Mouse (Mus musculus) CH12.LX (cell line): ENCODE measurements around the gene Adipor2. TPM values are rescaled to one million over a fixed set of nuclear protein-coding genes. Genes with fewer than 3 reads are reported as not detected.

Source experiments
- DNase-seq: peaks from one replicate; pipeline ENCODE4 v3.0.0-alpha.2; 2013; ENCODE audit errors: extremely low read depth
- H3K27ac ChIP-seq: 2 replicates; pipeline ENCODE4 v1.5.1; 2012; ENCODE audit warnings: low read depth, mild to moderate bottlenecking, control low read depth, moderate library complexity; ENCODE audit not compliant: insufficient read depth
- H3K27me3 ChIP-seq: replicated peaks from 2 replicates; pipeline ENCODE3; 2012; ENCODE audit warnings: inconsistent platforms
- H3K36me3 ChIP-seq, 2 experiments: replicated peaks in 1 of 2; 2 replicates each; pipeline versions ENCODE3 to v1.6.1; 2012; ENCODE audit warnings: inconsistent platforms in 1 of 2, low read length in 1 of 2, mild to moderate bottlenecking in 1 of 2, mixed read lengths in 1 of 2, moderate library complexity in 1 of 2; ENCODE audit not compliant: control insufficient read depth in 1 of 2, insufficient read depth in 1 of 2
- H3K4me1 ChIP-seq, 2 experiments: 2 replicates each; pipeline ENCODE4 v1.6.1; 2012; ENCODE audit warnings: inconsistent platforms in 1 of 2, moderate library complexity in 1 of 2; ENCODE audit not compliant: insufficient read depth in 2 of 2, control insufficient read depth in 1 of 2
- H3K4me2 ChIP-seq: 2 replicates; pipeline ENCODE4 v1.6.1; 2012; ENCODE audit warnings: low read depth, mild to moderate bottlenecking, control low read depth; ENCODE audit not compliant: poor library complexity, insufficient read depth, severe bottlenecking
- H3K4me3 ChIP-seq, 3 experiments: fragments of 150-350 bp in 1 of 3; sonication (generic) in 1 of 3; replicated peaks in 1 of 3; 2 replicates each; pipeline versions ENCODE3 to v1.5.1; 2011 to 2012; ENCODE audit warnings: low read depth in 2 of 3, low read length in 2 of 3, mild to moderate bottlenecking in 2 of 3, moderate library complexity in 2 of 3, control low read depth in 1 of 3, improper control_type of control experiment in 1 of 3, inconsistent platforms in 1 of 3, mixed read lengths in 1 of 3; ENCODE audit not compliant: poor library complexity in 1 of 3
- H3K79me2 ChIP-seq: replicated peaks from 2 replicates; pipeline ENCODE4 v1.6.1; 2012; ENCODE audit warnings: mild to moderate bottlenecking, moderate library complexity; ENCODE audit not compliant: control insufficient read depth, poor library complexity, insufficient read depth, severe bottlenecking; ENCODE audit errors: extremely low read depth
- H3K9ac ChIP-seq: 2 replicates; pipeline ENCODE4 v1.6.1; 2012; ENCODE audit warnings: low read depth, mild to moderate bottlenecking, control low read depth, moderate library complexity; ENCODE audit not compliant: insufficient read depth
- H3K9me3 ChIP-seq: replicated peaks from 2 replicates; pipeline ENCODE3; 2012; ENCODE audit warnings: low read length, inconsistent platforms, mixed read lengths
- CHD2 ChIP-seq: IDR thresholded peaks from 2 replicates; pipeline ENCODE4 v1.6.1; 2011; ENCODE audit warnings: low read length, improper control_type of control experiment
- CTCF ChIP-seq, 2 experiments: IDR thresholded peaks in 1 of 2; conservative IDR thresholded peaks in 1 of 2; 2 replicates each; pipeline ENCODE4 v1.5.1; 2011 to 2012; ENCODE audit warnings: low read depth in 2 of 2, low read length in 2 of 2, improper control_type of control experiment in 1 of 2, inconsistent platforms in 1 of 2, mild to moderate bottlenecking in 1 of 2, moderate library complexity in 1 of 2
- ELF1 ChIP-seq: IDR thresholded peaks from 2 replicates; pipeline ENCODE4 v1.6.1; 2014; ENCODE audit warnings: low read depth, mild to moderate bottlenecking, inconsistent platforms, low read length, improper control_type of control experiment
- ETS1 ChIP-seq: conservative IDR thresholded peaks from 2 replicates; pipeline ENCODE4 v1.6.1; 2012; ENCODE audit warnings: low read depth, mild to moderate bottlenecking, inconsistent platforms, low read length, improper control_type of control experiment, moderate library complexity
- GABPA ChIP-seq: IDR thresholded peaks from 2 replicates; pipeline ENCODE4 v1.6.1; 2012; ENCODE audit warnings: low read depth, low read length, improper control_type of control experiment, inconsistent platforms; ENCODE audit not compliant: insufficient replicate concordance
- HCFC1 ChIP-seq: IDR thresholded peaks from 2 replicates; pipeline ENCODE4 v1.6.1; 2012; ENCODE audit warnings: low read depth, mild to moderate bottlenecking, inconsistent platforms, low read length, improper control_type of control experiment
- JUN ChIP-seq: IDR thresholded peaks from 2 replicates; pipeline ENCODE4 v1.6.1; 2011; ENCODE audit warnings: low read depth, mild to moderate bottlenecking, low read length, improper control_type of control experiment, moderate library complexity; ENCODE audit not compliant: insufficient read depth
- JUND ChIP-seq: conservative IDR thresholded peaks from 2 replicates; pipeline ENCODE4 v1.6.1; 2011; ENCODE audit warnings: low read depth, low read length, improper control_type of control experiment
- MAFK ChIP-seq: IDR thresholded peaks from 2 replicates; pipeline ENCODE4 v1.6.1; 2011; ENCODE audit warnings: low read length, improper control_type of control experiment; ENCODE audit not compliant: insufficient replicate concordance
- MYC ChIP-seq: IDR thresholded peaks from 2 replicates; pipeline ENCODE4 v1.6.1; 2011; ENCODE audit warnings: low read depth, mild to moderate bottlenecking, improper control_type of control experiment, low read length
- NELFE ChIP-seq: IDR thresholded peaks from 2 replicates; pipeline ENCODE4 v1.6.1; 2011; ENCODE audit warnings: low read depth, low read length, improper control_type of control experiment
- POLR2A ChIP-seq: IDR thresholded peaks from 2 replicates; pipeline ENCODE4 v1.6.1; 2011; ENCODE audit warnings: low read depth, mild to moderate bottlenecking, improper control_type of control experiment, low read length
- POLR2AphosphoS2 ChIP-seq: IDR thresholded peaks from 2 replicates; pipeline ENCODE4 v1.6.1; 2011; ENCODE audit warnings: low read depth, low read length, improper control_type of control experiment
- TBP ChIP-seq: conservative IDR thresholded peaks from 2 replicates; pipeline ENCODE4 v1.6.1; 2011; ENCODE audit warnings: low read depth, low read length, improper control_type of control experiment
- UBTF ChIP-seq: IDR thresholded peaks from 2 replicates; pipeline ENCODE4 v1.6.1; 2012; ENCODE audit warnings: low read depth, mild to moderate bottlenecking, inconsistent platforms, low read length, improper control_type of control experiment, moderate library complexity
- USF1 ChIP-seq: IDR thresholded peaks from 2 replicates; pipeline ENCODE4 v1.6.1; 2014; ENCODE audit warnings: low read depth, mild to moderate bottlenecking, inconsistent platforms, low read length, improper control_type of control experiment
- ZC3H11A ChIP-seq: IDR thresholded peaks from 2 replicates; pipeline ENCODE4 v1.6.1; 2012; ENCODE audit warnings: low read depth, mild to moderate bottlenecking, inconsistent platforms, low read length, improper control_type of control experiment
- ZMIZ1 ChIP-seq: IDR thresholded peaks from 2 replicates; pipeline ENCODE4 v1.6.1; 2012; ENCODE audit warnings: low read depth, mild to moderate bottlenecking, inconsistent platforms, low read length, improper control_type of control experiment
- ZNF384 ChIP-seq: IDR thresholded peaks from 2 replicates; pipeline ENCODE4 v1.6.1; 2012; ENCODE audit warnings: low read depth, low read length, improper control_type of control experiment, inconsistent platforms
- dilution Hi-C: fragments of 300-500 bp; cut with MboI; formaldehyde crosslinking; loops from 2 replicates; pipeline ENCODE4 v1.14.3; 2020; ENCODE audit warnings: low sequenced_read_pairs; ENCODE audit not compliant: extremely low pct_unique_long_range_greater_than_20kb, extremely low pct_ligation_motif_present
- in situ Hi-C: fragments of 300-500 bp; cut with MboI; formaldehyde crosslinking; loops from 3 replicates; pipeline ENCODE4 v1.14.3; 2019; ENCODE audit warnings: low sequenced_read_pairs, low pct_ligation_motif_present, low pct_unique_long_range_greater_than_20kb, mixed read lengths
- polyA plus RNA-seq: library from polyadenylated mRNA; unstranded; fragments of >175 nt; gene quantifications from 2 replicates; pipeline ENCODE4 v1.2.1, GENCODE M21; 2012; ENCODE audit warnings: low read depth; ENCODE audit not compliant: insufficient read length
- total RNA-seq, 2 experiments: library from RNA; depleted of rRNA; stranded (reverse); fragments of 300-350 nt in 1 of 2; fragments of >200 nt in 1 of 2; gene quantifications; 2 replicates each; pipeline ENCODE4 v1.2.3; 2012 to 2014

The Adipor2 gene
- total and polyA plus RNA-seq, 3 experiments, result 29.8 to 43.5 (median 40.3) TPM

GRCm38 (mm10) chr6:119337287-119337686 is 80.2 kb downstream of the Adipor2 start:
- peaks cover 2 to 21% of the 10 kb centered on the region in 2 experiments; a peak in 3 of 4 replicates for H3K4me1 ChIP-seq
- peaks cover 9% of the 10 kb centered on the region for H3K27me3 ChIP-seq
- dilution Hi-C loops, result no loop called here
- DNase-seq, result no peak
- H3K4me2 ChIP-seq, result no peak overlapping the region
- no peak for TF ChIP-seq UBTF
- TF ChIP-seq POLR2AphosphoS2, result no peak
- TF ChIP-seq MAFK, result no peak
- TF ChIP-seq CHD2, result no peak
- no peak for TF ChIP-seq ELF1
- TF ChIP-seq ZMIZ1, result no peak
- TF ChIP-seq ZC3H11A, result no peak
- H3K36me3 ChIP-seq, result no peaks in the 10 kb centered on the region
- in situ Hi-C loops, result loop anchor here (25.0 kb wide), 1 partner anchor 725 kb away; no protein-coding TSS in a partner anchor
- H3K79me2 ChIP-seq, result no peaks in the 10 kb centered on the region
- H3K9me3 ChIP-seq, result no peaks in the 10 kb centered on the region
- no peak overlapping the region for H3K4me3 ChIP-seq
- H3K27ac ChIP-seq, result no peak overlapping the region
- no peak overlapping the region for H3K9ac ChIP-seq

GRCm38 (mm10) chr6:119336124-119336523 is 81.4 kb downstream of the Adipor2 start:
- H3K4me1 ChIP-seq, result peaks cover 2 to 21% of the 10 kb centered on the region in 2 experiments; a peak in 3 of 4 replicates
- H3K9ac ChIP-seq, result no peak overlapping the region
- peak; percentile 16 for DNase-seq
- TF ChIP-seq ZMIZ1 (no peak), USF1 (no peak), CTCF (conservative IDR thresholded peaks at IDR 0.05 in 1 of 2, IDR thresholded peaks at IDR 0.05 in 1 of 2; ENCODE audit: low read depth in 2 of 2, low read length in 2 of 2) (no peak), JUND (no peak), ELF1 (no peak), HCFC1 (no peak), NELFE (no peak), JUN (no peak), ZNF384 (no peak), MYC (no peak), POLR2A (no peak), GABPA (no peak), ETS1 (no peak), TBP (no peak)
- no peaks in the 10 kb centered on the region for H3K79me2 ChIP-seq
- in situ Hi-C loops (loop anchor here (25.0 kb wide), 1 partner anchor 724 kb away; no protein-coding TSS in a partner anchor), dilution Hi-C loops (no loop called here)
- peaks cover 17% of the 10 kb centered on the region for H3K27me3 ChIP-seq
- no peak overlapping the region for H3K4me2 ChIP-seq
- no peaks in the 10 kb centered on the region for H3K9me3 ChIP-seq
- H3K27ac ChIP-seq, result no peak overlapping the region
- H3K36me3 ChIP-seq, result no peaks in the 10 kb centered on the region
- H3K4me3 ChIP-seq, result peak overlapping the region in 2 of 3 experiments; percentile 13 to 30
